Mouse (Mus musculus): ENCODE measurements at regions not wholly inside any gene's neighbourhood (a gene's known extent, or its start where the extent isn't known, plus 50 kb on each side); places are given as distances from the start of the nearest gene placed in this dataset.
A peak's percentile ranks its signal among the peaks of the same experiment; 100 is the strongest.
"Not testable (repeated sequence)": the region's sequence is repeated elsewhere in the genome, so short reads cannot be mapped to it uniquely, and the experiment has no call there.

DNA sequence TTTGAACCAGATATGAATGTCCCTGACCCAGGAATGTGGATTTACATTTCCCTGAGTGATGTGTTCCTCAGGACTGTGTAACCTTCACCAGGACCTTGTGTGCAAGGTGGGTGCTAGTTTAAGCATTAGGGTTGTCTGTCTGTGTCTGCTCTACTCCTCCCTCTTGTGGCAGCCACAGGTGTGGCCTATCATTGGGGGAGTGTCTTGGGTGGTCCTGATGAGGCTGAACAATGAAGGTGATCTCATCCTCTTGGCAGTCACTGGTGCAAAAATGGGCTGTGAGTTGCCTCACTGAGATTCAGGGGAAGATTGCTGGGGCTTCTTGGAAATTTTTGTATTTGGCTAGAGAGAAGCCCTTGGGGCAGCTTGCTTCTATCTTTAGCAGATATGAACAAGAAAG lies 179.4 kb upstream of the Ube2e1 start:
- no peak for DNase-seq

DNA sequence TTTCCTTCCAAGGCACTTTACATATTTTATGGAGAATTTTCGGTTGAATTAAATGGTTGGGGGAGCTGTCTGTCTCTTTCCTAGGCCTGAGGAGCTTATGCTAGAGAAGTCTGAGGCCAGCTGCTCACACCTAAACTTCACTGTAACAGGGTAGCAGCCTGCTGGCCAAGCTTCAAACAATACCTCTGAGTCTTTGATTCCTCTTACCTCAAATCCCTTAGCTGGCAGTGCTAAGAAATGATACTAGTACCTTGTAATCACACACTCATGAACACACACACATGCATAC lies 176.6 kb upstream of the Ube2e1 start:
- no peak for DNase-seq

DNA sequence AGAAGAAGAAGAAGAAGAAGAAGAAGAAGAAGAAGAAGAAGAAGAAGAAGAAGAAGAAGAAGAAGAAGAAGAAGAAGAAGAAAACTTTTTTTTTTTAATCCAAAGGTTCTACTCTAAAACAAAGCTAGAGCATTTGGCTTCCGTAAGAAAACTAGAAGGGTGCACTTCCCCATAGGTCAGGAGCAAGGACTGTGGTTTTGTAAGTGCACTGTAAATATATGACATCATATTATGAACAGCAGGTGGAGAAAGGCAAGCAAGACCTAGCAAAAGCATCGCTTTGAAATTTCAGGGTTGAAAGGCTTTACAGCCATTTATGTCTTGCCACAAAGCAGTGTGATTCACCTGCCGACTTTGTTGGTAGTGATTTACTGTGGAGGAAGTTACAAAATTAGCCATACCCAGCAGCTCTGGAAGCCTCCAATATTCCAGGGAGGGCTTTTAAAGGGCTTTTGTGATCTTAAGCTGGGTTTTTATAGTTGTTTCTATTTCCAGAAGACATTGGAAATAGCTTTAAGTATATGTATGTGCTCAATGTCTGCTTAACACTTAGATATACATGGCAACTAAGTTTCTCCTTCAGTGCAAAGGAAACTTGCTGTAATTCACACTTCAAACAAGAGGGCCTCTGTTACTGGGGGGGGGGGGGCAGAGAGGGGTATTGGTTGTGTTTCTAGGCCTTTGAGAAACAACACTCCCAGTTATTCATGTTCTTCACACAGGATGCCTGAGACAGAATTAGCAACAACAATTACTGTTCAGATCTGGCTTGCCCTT lies 176.1 kb upstream of the Ube2e1 start:
- no peak for DNase-seq

DNA sequence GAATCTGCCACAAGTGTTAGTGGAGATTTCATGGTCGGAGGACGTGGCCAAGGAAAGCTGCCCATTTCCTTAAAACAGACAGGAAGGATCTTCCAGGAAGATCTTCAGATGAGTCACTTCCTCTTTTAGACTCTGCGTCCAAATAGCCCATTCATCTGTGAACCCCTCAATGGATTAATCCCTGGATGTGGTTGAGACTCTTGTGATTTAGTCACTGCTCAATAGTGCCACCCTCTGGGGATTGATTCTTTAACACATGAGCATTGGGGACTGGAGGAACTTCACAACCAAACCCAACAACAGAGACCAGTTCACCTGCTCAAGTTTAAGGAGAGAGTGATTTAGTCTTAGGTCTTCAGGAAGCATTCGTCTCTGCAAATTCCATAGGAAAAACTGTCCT lies 174.5 kb upstream of the Ube2e1 start:
- peak; percentile 11 for DNase-seq

DNA sequence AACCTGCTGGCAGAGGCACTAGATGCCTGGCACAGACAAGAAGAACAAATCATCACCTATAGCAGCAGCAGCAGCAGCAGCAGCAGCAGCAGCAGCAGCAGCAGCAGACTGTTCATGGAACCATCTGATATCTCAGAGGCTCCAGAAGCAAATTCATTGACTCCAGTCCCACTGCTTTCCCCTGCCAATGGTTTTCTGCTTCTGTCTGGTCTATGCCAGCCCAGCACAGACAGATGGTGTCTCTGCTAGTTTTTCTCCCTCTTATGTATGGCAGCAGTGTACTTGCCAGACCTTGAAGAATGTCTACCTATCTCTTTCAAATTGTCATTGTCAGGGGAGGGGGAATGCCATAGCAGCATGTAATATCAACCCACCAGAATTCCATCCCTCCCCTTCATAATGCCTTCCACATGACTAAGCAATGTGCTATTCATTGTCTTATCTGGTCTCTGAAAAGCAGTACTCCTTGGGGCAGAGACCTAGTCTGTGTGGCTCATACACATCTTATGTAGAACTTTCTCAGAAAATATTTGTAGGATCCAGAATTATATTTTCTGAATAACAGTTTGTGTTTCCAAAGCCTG lies 168.7 kb upstream of the Ube2e1 start:
- no peak for DNase-seq

DNA sequence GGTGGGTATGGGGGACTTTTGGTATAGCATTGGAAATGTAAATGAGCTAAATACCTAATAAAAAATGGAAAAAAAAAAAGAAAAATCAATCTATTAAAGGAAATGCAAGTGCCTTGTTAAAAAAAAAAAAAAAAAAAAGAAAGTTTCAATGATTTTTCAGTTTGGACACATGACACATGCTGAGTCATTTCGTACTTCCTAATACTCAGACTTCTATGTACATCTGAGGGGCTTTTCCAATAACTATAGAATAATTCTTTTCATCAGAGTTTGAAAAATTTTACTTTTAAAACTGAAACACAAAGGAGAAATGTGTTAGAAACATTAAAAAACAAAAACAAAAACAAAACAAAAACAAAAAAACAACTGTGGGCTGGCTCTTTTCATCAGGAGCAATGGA lies 162.4 kb upstream of the Ube2e1 start:
- DNase-seq: no peak

DNA sequence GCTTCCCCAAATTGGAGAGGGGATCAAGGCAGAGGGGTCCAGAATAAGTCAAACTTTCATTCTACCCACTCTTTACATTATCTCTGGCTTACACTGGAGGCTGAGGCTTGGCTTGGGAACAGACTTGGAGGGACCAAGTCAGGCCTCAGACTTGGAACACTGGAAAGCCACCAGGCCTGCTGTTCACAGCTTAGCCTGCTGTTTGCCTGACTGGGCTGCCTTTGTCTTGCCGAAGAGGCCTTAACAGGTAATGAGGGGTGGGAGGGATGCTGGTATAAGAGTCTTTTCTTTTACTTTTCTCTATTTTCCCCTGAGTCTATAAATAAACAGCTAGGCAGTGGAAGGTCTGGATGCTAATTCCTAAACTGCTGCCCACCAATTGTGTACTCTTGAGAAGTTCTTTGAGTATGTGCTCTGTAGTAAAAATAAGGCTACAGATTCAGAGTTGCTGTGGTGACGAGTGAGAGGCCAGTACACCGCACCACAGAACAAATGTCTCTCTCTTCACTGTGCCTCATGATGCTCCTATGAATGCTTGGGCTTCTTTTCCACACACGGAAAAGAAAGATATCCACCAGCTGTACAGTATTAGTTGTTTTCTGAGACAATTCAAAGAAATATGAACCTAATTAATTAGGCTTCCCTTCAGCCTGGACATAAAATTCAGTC lies 154.6 kb upstream of the Ube2e1 start:
- no peak for DNase-seq

DNA sequence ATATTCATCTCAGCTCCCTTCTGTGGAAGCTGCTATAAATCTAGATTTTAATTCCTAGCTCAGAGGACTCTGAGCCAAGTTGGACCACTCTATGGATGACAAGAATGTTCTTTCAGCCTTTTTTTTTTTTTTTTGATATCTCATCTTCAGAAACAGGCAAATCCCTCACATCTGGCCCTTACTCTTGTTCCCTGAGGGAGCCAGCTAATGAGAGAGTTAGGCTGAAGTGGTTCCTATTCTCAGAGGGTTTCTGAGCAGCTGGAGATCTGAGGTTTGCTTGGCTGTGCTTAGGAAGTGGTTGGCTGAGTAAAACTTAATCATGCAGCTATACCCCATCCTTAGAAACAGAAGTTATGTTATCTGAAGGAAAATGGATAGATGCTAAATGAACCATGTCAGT lies 153.9 kb upstream of the Ube2e1 start:
- no peak for DNase-seq

DNA sequence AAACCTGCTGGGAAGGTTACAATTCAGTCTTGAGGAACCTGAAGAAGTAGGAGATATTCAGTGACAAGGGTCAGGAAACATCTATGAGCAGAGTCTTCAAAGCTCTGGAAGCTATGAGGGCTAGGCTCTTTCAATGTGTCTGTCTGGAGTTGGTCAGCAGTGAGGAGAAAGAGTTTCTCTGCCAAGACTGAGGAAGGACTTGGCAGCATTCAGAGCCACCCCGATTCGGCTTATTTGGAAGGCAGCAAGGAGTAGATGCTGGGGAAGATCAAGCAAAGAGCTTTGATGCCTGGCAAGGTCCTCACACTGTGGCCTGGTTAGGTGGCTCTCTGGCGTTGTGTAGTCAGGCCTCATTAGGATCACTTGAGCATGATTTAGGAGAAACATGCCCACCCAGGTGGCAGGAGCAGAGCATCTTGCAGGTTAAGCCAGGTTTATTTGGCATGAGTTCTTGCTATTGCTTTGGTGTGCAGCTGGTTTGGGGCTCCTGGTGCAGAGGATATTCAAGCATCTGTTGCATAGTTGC lies 145.2 kb upstream of the Ube2e1 start:
- no peak for DNase-seq

DNA sequence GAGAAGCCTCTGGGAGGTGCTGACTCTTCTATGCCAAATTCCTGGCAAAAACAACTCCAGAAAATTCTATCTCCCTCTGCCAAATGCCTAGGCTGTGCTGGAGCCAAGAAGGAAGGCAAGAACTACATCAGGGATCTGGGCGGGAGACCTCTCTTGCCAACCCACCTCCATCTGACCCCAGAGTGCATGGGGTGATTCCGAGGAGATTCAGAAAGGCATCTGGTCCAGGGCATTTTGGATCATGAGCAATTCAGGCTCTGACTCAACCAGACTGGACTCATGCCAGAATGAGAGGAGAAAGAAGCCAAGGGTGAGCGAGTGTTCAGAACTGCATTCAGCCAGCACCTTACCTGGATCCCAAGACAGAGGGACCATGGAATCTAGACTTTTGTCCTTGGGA lies 137.0 kb upstream of the Ube2e1 start:
- DNase-seq: peak; percentile 40

DNA sequence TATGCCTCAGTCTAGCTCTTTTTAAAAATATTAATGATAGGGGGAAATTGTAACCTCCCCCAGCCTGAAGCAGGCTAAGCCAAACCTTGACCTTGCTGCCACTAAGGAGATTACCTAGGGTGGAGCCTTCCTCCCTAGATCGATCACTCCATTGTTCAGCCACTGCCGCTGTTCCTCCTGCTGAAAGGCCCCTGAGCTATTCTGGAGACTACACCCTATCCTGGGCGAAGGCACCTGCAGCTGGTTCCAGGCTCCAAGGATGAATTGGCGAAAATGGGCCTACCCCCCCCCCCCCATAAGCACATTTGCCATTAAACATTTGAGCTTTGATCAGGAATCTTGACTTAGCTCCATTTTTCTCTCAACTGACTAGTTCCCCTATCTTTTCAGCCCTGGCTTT lies 135.2 kb upstream of the Ube2e1 start:
- DNase-seq: not testable (repeated sequence)

DNA sequence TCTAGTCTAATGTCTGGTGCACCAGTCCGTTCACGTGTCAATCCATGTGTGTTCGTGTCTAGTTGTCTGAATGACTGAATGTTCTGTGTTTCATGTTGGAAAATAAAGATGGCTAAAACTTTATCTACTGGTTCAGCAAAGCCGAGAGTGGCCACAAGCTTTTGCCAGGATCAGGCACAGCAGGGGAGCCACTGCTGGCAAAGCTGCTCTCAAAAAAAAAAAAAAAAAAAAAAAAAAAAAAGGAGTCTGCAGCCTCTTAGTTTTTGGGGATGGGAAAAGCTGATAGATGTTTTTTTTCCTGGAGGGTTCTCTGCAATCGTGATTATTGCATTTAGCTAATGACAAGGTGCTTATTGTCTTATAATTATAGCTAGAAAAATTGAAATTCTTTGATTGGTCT lies 132.5 kb upstream of the Ube2e1 start:
- not testable (repeated sequence) for DNase-seq

DNA sequence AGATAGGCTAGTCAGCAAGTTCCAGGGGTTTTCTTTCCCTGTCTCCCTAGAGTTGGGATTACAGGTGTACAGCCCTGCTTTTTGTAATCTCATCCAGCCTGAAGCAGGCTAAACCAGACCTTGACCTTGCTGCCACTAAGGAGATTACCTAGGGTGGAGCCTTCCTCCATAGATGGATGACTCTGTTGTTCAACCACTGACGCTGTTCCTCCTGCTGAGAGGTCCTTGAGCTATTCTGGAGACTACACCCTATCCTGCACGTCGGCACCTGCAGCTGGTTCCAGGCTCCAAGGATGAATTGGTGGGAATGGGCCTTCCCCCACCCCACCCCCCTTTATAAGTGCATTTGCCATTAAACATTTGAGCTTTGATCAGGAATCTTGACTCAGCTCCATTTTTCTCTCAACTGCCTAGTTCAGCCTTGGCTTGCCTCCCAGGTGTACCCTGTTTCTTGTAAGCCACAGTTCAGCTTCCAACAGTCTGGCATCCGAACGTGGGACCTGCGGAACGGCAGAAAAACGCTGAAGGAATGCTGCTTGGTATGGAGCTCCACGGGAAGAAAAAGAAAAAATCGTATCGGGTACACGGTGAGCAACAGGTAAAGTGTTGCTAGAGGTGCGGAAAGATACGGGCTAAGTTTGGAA lies 131.7 kb upstream of the Ube2e1 start:
- no peak for DNase-seq

DNA sequence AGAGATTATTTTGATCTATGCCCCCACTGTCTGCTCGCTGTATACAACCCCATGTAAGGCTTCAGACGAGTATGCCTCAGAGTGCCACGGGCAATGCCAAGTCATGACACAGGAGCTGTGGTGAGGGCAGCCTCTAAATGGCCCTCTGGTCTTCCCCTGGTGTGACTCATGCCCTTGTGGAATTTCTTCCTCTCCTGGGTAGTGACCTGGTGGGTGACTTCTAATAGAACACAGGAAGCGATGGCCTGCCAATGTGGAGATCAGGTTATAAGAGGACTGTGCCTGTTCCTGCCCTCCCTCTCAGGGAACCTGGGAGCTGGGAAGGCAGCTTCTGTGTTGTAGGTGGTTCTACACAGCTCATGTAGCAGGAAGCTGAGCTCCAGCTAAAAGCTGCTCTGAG lies 130.7 kb upstream of the Ube2e1 start:
- no peak for DNase-seq

DNA sequence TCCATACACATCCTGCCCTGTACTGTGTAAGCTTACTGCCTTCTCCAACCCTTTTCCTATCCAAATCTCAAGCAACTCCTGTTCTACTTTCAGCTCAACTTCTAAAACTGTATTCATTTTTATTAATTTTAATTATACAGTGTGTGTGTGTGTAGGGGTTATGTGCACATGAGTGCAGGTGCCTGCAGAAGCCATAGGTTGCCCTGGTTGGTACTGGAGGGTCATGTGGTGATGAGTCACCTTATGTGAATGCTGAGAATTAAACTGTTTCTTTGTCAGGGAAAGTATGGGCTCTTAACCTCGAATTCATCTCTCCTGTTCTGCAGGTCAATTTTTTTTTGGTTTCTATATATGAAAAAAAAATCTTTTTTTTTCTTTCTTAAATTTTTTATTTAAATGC lies 117.0 kb upstream of the Ube2e1 start:
- no peak for DNase-seq

DNA sequence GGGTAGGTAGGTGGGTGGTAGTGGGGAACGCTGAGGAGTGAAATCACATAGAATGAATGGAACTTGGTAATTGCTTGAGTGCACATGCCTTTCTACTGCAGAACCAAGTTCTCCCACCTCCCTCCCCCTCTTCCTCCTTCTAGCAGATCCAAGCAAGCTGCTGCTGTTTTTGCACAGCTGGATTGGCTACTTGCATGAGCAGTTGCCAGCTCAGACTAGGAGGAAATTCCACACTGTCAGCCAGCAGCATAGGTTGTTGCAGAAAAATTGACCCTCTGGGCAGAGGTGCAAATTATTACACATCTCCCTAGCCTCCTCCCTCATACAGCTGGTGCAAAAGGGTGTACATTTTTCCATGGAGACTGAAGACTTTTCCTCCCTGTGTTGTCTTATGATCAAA lies 112.8 kb upstream of the Ube2e1 start:
- no peak for DNase-seq

DNA sequence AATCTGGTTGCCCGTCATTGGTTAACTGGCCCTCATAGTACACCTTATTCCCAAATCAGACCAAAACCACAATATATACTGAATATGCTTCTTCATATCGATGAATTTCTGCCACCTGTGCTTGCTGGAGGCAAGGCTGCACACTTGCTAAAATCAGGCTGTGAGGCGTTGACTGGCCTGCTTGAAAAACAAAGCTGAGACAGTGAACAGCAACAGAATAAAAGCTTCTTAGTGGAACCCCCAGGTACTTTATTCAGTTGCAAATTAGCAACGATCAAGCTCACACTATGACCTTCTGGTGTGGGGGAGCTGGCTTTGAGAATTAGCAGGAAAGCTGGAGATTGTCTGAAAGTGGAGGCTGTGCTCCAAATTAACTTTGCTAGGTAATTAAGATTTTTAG lies 97.3 kb upstream of the Ube2e1 start:
- not testable (repeated sequence) for DNase-seq

DNA sequence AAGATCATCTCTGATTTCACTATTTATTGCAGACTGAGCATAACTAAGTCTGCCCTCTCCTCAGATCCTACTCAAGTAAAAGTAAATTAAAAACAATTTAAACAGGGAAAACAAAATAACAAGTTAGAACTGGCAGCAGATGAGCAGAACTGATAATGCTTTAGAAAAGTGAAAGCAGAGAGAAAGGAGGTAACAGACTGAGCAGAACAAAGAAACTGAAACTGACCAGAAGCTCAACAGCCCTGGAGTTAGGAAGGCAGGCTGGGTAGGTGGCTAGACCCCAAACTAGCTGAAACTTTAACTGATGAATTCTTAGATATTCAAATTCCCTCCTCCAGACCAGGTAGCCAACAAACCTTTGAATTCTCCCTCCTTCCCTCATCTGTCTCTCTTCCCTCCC lies 94.2 kb upstream of the Ube2e1 start:
- no peak for DNase-seq

DNA sequence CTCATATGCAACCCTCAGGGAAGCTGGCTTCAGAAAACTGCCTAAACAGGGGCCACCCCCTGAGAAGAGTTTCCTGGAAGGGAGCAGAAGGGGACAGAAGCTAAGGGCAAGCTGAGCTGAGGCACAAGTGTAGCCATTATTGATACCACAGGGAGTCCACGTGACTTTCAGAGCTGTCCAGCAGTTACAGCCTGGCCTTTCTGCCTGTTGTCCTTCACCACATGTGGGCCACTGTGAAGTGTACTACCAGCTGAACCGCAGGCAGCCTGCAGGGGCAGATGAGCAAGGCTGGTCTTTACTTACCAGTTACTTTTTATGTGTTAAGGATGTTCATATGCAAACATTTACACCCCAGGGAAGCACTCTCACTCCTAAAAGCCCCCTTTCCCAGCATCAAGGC lies 85.2 kb upstream of the Ube2e1 start:
- no peak for DNase-seq

DNA sequence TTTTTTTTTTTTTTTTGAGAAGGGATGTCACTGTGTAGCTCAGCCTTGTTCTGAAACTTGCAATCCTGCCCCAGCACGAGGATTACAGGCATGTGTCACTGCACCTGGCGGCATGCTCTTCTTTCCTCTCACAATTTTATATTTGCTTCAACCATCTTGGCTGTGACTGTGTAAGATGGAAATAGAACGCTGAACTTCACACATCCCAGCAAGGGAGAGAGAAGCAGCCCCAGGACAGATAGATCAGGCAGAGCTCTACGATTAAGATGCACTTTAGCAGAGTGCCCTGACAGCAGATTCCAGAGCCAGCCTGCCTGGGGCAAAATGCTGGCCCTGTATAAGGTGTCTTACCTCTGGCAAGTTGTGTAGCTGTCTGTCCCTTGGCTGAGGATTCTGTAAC lies 84.7 kb upstream of the Ube2e1 start:
- no peak for DNase-seq

DNA sequence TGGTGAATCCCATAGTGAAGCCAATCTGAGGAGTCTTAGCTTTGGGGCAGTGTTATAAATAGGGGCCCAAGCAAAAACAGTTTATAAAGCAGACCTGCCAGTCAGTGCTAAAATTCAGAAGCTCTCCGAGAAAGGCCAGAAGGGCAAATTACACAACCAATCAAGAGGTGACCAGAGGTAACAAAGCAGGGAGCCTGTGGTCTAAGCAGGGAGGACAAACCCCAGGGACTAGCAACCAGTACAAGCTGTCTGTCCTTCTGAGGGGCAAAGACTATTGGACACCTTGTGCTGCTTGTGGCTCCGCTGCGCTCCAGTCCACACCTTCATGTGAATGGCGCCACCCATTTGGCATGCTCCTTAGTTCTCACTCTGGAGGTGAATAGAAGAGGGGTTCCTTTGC lies 67.3 kb upstream of the Ube2e1 start:
- no peak for DNase-seq

DNA sequence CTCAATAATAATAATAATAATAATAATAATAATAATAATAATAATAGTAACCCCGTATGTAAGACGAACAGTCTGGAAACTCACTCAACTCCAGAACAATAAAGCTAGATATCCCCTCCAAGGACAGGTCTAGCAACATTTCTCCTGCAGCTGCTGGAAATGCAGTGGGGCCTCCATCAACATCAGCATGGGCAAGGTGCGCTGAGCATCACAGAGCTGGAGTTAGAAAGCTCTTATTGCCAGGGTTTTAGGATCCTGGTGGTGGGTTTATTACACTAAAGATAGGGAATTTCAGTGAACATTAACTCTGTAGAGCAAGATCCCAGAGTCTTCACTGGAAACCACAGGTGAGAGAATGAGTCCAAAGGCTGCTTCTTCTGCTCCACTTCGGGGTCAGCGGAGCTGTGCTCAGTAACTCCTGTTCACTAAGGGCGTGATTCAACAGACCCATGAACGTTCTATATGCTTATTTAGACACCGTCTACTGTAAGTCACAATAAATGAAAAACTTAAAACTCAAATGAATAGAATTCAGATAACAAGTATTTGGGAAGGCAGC lies 64.6 kb upstream of the Ube2e1 start:
- DNase-seq: no peak

DNA sequence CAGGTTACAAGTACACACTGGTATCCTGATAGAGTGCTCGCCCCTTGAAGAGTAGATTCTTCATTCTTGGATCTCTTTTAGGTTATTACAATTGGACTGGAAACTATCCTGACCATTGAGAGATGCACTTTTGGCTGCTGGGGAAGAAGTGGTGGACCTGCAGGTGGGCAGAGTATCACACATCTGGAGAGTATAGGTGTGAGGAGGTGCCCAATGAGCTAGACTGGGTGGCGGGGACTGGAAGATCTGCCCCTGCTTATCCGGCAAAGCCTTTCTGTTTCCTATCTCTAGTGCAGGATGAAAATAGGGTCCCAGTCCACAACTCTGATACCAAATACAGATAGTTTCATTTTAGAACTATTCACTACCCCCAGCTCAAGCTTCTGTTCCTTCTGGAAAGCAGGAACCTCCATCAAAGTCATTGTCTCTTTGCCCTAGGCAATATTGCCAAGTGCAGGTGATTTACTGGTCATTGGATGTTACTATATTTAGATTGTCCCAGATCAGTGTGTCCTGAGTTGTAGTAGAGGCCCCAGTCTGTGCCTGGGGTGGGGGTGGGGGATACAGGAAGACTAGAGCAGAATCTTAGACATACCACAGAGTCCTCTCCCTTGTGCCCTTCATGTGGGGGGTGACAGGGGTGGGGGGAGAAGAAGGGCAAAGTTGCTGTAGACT lies 62.5 kb upstream of the Ube2e1 start:
- DNase-seq: no peak
